Mouse (Mus musculus) gastrocnemius, postnatal 25 days (tissue): ENCODE results near the gene Frmd4a. TPM values are rescaled to one million over a fixed set of nuclear protein-coding genes. Genes with fewer than 3 reads are reported as not detected.
A peak's percentile ranks its signal among the peaks of the same experiment; 100 is the strongest.

Experiments used
- DNase-seq: peaks from one replicate; pipeline ENCODE4 v3.0.0; 2022
- total RNA-seq, 2 experiments: library from RNA; stranded (reverse); gene quantifications; 1 replicate in 1 of 2; 2 replicates in 1 of 2; pipeline ENCODE4 v1.2.3; 2021

Frmd4a gene
- total RNA-seq, 2 experiments from 2014 or later = 5.3 to 5.6 TPM

DNA sequence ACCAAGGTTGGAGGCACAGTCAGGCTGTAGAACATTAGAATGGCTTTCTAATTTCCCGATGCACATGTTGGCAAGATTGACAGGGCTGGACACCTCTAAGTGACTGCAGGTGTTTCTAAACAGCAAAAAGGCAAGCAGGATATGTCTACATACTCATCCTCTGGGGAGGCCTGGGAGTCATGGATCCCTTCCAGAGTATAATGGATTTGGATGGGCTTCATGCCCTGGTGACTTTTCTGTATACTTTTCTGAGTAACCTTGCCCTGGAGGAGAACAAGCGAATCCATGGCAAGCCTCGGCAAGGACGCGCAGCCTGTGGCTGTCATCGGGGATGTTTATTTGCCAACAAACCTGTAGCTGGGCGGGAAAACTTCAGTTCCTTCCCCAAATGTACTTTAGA is 509.6 kb downstream of the Frmd4a start:
- no peak for DNase-seq

DNA sequence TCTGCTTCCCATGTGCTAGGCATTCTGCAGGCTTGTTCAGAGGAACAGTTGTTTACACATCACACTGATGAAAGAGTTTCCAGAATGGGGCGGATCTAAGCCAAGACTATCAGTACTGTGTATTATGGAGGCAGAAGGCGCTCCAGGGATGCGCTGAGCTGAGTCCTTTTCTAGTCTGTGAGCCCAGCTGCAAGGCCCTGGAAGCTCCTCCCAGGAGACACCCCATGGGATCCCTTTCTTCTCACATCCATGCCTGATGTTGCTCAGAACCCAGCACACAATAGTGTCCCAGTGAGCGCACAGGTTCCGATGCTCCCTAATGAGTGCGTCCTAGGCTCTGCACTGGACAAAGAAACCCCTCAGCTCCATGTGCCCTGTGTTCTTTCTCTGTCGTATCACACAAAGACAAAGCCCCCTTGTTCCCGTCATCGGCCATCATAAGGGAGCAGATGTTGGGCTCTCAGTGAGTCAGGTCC is 511.8 kb downstream of the Frmd4a start:
- peak; percentile 46 for DNase-seq

DNA sequence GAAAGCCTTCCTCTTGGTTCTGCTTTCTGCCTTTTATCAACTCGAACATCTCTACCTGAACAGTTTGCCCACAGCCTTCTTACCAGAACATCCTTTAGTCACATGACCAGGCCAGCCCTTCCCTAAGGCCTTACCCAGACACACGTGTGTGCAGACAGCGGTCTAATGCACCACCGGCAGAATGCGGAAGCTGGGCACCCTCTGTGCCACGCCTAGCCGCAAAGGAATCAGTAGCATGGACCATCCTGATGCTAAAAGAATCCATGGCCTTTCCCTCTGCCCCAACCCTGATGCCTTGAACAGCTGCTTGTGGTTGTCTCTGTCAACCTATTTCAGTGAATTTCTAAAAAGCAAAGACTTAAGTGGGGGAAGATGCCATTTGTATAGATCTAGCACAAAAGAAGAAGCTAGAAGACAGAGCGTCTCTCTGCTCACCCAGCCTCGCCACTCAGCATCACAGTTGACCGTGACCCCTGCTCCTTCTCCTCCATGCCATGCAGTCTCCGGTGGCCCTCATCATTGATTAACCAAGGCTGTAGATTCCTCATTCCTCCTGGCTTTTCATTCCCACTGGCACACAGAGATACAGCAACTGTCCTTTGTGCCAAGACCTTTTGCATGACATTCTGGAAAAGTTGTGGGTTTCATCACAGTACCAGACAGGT is 514.1 kb downstream of the Frmd4a start:
- no peak for DNase-seq

DNA sequence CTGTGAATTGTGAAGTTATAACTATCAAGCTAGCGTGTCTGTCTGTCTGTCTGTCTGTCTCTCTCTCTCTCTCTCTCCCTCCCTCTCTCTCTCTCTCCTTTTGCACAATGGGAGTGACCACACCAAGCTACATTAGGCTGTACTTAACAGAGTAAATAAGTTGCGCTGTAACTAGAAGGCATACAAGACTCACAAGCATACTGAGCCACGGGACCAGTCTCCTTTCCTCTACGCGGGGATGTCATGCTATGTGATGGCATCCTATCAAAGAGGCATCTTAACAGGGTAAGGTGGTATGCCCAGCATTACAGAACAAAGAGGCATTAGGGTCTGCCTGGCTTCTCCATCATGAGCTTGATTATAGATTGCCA is 514.7 kb downstream of the Frmd4a start:
- no peak for DNase-seq

DNA sequence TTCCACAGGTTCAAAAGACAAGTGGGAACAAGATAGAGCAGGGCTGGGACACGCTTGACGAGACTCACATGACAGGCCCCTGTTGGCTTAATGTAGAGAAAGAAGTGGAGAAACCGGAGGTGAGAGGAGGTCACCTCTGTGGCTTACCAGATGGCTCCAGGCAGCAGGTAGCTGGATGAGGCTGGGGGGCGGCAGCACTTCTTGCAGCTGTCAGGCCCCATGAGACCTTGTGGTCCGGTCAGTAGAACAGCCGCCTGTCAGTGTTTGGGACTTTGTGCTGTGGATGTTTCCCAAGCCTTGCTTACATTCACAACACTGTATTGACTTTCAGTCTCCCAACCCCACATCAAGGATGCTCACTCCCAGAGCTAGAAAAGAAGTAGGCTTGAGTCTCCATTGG is 515.4 kb downstream of the Frmd4a start:
- no peak for DNase-seq

DNA sequence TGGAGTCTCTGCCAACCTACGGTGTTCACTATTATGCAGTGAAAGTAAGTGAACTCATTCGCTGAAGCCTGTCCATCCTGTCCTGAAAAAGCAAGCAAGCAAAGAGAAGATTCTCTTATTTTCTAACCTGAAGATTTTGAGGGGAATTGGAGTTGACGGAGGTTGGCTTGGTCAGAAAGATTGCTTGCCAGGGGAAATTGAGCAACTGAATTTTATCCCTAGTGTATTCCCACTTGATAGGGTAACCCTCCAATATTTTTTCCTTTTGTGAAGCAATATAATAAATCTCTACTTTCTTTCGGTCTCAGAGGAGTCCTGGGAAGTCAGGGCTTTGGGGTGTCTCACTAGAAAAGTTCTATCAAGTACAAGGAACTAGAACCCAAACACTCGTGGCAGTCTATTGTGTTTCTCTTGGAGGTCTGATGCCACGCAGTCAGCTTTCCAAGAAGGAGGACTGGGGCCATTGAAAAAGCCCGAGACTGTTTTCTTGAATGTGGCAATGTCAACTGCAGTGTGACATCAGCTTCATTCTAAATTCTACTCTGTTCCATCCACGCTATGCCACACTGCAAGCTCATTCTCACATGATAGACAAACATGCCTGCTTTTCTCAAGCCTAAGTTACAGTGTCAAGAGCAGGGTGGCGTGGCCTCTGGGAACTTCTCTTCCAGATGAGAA is 517.8 kb downstream of the Frmd4a start:
- DNase-seq = no peak

DNA sequence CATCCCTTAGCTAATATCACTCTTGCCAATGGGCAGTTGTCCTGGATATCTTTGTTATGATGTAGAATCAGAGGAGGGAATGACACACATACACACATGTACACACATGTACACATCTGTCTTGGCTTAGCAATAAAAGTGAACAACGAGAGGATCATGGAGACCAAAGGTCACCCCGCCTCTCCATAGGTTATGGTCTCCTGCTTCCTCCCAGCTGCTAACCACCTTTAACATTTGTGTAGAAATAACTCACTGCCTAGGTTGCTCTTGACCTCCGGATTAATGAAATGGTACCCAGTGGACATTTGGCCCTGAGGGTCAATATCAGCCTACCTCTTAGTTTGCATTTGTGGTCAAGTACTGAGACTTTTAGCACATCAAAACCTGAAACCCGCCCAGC is 523.8 kb downstream of the Frmd4a start:
- DNase-seq = no peak

DNA sequence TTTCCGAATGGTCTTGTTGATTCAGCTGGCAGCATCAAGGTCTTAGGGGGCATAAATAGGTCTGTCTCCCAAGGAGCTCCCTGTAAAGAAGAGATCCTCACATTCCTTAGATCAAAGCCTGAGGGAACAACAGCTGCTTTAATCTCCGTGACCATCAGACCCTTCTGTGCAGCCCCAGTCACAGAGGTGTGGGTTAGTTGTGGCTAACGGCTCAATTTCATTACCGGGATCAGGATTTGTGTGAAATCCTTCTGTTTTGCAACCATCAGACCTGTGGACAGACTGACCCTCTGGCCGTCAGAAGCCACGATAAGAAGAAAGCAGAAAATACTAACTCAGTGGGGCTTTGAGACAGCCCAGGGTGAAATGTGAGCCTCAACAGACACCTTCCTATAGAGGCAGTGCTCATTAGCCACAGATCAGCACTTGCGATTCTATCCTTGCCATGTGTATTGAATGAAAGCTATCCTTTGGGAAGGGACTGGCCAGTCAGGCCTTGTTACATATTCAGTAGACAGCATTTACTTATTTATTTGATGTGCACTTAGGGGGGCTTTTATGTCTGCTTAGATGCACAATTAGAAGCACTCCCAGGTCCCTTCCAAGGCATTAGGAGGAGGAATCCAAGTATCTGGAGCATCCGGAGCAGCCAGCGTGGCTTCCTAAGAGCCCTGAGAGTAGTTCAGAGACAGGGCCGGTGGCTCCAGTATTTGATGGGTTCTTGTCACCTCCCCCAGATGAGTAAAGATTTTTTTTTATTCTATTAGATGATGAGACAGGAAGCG is 524.5 kb downstream of the Frmd4a start:
- no peak for DNase-seq

DNA sequence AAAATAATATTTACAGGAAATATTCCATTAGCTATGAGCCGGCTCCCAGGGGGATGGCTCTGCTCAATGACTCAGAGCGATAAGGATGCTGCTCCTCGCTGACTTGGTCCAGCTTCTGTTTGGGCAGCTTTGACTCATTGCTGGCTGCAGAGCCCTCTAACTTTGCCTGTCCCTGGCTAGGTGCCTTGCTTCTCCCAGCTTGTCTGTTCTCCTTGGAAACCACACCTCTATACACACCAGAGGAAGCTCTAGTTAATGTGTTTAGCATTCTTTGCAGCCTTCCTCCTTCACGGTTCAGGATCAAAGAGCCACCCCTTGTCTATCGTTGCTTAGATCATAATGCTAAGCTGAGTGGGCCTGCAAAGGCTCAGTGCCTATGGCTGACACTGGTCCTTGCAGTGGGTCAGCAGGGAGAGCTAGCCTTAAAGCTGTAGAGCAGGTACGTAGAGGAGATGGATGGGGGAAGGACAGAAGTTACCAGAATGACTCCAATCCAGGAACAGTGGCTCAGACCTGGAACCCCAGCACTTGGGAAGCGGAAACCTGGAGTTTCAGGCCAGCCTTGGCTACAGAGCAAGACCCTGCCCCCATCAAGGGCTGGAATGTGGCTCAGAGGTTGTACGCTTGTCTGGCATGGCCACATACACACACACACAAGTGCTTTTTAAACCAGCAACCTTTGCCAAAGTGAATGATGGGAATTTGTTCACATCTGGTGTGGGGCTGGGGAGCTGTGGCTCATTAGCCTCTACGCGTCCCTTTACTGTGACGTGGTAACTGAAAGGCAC is 525.3 kb downstream of the Frmd4a start:
- peak; percentile 71 for DNase-seq

DNA sequence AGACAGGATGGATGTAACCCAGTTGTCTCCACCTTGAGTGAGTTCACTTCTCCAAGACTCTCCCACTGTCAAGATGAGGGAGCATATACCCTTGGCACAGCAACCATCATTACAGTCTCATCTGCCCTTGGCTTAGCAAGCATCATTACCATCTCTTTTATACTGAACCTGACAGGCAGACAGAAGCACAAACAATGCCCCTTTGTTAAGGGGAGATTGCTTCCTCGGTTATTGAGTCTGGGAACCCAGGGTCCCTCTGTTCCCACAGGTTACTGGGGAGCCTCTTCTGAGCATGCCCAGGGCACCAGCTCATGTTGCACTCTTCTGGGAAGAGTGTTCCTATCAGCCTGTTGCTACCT is 525.9 kb downstream of the Frmd4a start:
- DNase-seq = no peak

DNA sequence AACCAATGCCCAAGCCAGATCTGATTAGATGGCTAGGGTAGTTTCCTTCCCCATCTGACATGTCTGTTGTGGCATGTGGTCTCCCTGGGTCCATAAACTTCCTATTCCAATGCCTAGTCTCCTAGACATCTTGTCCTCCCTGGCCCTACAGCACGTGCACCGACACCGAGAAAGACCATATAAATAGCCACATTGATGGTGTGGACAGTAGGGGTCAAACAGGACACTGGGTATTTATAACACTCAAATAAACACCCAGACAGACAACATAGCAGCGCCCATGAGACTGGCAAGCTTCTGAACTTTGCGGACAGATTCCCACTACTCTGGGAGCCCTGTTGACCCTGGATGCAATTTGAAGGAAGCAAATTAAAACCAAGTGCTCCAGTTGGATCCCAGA is 526.8 kb downstream of the Frmd4a start:
- no peak for DNase-seq

DNA sequence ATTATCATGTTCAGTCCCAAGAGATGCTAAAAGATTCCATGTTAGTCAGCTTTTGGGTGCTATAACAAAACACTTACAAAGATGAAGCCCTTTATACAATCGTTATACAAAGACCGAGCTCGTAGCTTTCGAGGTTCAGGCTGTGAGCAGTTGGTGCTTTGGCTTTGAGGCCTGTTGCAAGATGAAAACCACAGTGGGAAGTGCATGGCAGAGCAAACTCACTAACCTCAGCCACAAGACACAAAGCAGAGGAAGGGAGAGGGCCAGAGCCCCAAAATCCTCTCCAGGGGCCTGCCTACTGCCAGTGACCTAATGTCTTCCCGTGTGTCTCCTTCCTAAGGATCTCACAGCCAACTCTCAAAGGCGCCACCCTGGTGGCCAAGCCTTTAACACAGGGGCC is 527.7 kb downstream of the Frmd4a start:
- DNase-seq = no peak

DNA sequence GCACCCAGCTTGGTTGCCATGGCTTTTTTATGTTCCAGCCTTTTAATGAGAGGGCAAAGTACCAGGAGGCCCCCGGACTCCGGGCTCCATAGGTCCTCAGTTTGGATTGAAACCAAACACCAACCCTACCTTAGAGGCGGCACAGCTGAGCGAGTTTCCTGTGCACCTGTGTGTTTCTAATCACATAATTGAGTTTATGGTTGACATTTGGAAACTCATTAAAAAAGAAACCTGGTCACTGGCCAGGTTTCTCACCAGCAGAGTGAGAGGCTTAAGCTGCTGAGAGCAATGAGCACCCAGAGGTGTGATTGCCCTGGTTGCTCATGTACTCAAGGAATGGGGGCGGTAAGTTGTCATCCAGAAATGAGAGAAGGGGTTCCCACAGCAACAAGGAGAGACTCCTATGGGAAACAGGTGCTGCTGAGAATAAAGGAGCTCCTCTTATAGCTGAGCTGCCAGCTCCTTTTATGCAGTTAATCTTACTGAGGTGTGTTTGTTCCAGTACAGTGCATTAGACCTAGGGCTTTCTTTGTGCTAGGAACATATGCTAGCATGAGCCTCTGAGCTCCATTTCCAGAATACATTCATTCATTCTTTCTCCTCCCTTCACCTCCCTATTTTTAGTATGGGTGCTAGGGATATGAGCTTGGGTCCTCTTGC is 529.6 kb downstream of the Frmd4a start:
- DNase-seq = no peak

DNA sequence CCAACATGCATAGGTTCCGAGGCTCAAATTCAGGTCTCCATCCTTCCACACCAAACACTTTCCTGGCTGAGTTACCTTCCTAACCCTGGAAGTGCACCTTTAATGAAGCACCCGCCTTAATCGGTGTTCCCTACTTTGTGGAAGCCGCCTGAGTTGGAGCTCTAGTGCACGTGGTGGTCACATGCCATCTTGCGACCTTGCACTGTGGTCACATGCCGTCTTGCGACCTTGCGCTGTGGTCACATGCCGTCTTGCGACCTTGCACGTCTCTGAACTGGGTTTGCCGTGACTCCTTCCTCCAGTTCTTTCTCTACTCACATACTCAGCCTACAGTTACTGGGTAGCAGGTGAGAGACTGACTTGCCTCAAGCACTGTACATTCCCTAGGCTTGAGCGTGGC is 531.8 kb downstream of the Frmd4a start:
- no peak for DNase-seq

DNA sequence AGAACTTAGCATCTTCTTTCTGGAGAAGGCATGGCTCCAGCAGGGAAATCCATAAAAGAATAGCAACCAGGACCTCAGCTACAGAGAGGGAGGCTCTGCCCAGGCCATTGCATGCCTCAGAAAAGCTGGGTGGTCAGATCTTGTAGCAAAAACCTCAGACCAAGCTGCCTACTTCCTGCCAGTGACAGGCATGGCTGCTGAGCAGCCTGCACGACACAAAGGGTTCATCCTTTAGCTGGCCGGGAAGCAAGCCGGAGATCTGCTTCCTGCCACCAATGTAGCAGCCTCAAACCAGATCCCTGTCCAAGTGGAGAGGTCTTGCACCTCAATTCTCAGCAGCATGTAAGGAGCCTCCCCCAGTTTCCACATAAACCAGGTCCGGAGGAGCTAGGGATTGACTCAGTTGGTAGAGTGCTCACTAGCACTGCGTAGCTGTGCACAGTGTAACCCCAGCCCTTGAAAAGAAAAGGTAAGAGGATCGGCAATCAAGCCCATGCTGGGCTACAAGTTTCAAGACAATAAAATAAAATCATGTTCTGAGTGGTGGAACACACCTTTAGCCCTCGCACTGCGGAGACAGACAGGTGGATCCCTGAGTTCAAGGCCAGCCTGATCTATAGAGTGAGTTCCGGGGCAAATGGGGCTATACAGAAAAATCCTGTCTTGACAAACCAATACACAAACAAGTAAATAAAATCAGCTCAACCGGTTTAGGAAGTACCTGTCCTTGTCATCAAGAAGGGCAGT is 532.7 kb downstream of the Frmd4a start:
- DNase-seq = no peak

DNA sequence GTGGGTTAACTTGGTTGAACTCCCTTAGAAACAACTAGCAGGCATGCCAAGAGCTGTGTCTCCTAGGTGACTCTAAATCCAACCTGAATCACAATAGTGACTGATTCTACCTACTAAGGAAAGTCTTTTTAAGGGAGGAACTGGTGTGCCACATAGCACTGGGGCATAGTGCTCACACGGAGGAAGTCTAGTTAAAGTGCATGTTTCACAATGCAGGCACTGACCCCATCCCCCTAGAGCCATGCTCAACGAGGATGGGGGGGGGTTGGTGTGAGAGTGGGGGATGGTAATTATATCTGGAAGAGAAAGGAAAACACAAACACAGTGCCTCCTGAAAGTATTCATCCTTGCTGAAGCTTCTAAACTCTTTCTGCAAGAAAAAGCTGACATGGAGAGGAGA is 533.9 kb downstream of the Frmd4a start:
- DNase-seq = no peak

DNA sequence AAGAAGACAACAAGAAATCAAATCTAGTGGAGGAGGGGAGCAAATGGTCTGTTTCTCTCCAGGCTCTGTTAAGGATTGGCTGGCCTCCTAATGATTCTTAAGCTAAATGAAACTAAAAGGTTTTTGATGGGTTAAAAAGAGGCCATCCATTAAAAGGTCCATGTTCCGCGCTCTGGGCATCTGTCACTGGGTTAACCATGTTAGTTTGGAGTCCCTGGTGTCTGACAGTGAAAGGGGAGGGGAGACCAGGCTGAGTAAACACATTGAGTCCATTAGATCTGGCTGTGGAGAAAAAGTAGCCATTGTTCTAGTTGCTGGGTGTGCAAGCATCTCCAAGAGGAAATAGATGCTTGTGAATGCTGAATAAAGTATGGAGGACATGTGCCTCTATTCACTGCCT is 534.3 kb downstream of the Frmd4a start:
- no peak for DNase-seq

DNA sequence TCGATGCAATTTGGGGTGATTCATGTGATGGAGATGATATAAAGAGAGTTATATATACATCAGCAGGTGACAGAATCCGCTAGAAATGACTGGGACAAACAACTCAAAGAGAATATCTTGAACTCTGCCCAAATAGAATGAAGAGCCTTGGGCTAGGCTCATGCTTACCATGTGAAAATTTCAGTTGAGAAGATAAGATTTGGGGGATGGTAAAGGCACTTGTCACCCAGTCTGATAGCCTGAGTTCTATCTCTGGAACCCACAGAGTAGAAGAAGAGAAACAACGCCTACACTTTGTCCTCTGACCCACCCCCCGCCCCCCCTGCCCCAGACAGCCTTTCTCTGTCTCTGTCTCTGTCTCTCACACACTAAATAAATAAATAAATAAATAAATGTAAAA is 535.0 kb downstream of the Frmd4a start:
- no peak for DNase-seq

DNA sequence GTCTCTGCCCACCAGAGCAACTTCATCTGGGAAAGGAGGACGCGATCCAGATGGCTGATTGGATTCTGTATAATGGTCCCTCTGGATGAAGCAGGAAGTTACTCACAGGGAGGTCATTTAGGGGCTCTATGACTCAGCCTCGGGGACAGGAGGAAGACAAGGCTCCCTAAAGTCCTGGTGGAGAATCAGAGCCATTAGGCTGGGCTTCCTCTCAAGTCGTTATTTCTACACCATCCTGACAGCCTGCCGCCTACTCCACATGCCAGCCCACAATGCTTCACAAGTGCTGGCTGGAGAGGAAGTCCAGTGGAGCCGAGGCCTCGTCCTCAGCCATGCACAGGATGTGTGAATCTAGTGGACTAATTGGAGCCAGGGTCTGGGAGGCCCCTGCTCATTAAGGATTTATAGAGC is 537.7 kb downstream of the Frmd4a start:
- DNase-seq = peak; percentile 34

DNA sequence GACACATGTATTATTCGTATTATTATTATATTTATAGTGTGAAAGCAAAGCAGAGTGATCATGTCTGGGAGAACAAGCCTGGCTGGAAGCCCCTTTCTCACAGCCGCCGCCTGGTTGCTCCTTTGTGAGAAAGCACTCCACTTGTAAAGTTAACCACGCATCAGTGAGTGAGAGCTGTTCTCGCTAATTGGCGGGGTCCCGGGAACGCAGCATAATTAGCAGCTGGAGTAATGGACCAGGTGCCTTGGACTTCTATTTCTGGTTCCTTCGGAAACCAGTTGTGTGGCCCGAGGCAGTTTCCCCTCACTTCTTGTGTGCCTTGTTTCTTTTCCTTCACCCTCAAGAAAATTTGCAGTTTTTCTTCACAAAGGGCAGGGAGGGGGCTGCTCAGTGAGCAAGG is 538.7 kb downstream of the Frmd4a start:
- DNase-seq = no peak

DNA sequence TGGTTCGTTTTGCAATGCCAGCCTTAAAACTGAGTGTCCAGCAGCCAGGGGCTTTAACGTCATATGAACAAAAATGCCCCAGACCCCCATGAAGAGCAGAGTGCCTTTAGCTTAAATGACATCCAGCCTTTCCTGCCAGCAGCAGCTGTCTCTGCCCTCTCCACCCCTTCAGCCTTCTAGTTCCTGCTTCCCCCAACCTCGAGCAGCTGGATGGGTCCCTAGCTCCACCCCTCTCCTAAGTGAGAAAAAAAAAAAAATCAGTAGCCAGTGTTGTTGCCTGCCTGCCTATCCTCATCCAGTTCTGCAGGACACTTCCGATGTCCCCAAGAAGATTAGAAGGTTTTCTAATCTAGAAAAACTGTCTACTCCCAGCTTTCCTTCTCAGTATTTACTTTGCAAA is 539.5 kb downstream of the Frmd4a start:
- DNase-seq = no peak
